Mouse (Mus musculus): ENCODE results near the gene Ift88.

Ift88 gene

DNA sequence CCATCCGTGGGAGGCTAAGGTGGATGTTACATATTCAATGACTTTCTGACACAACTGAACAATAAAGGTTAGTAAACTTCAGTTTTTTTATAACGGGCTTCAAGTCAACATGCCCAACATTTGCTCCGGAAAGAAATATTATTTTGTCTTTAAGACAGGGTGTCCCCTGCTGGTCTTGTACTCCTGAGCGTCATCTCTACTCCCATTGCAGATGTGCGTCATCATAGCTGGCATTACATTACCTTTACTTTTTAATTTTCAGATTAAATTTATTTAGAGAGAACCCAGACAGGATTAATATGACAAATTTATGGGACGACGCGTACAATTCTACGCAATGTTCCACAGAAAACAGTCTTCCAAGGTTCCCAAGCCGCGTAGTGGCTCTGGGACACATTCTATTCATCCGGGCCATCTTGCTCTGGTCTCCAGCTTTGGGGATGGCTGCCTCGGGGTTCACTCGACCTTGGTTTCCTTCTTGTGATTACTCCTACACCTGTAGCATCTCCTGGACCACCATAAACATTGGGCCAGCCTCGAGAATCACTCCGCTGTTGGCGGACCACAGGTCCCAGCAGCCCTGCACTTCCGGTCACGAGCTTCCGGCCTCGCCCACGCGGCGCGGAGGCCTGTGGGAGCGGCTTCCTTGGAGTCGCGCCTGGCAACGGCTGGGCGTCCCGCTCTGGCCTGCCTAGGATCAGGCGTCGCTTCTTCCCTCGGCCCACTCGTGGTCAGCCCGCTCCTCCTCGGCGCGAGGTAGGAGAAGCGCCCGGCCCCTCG, at the start of gene Ift88:
TSS of gene Ift88 (plus strand) at position 631 of the 780 bp plus-strand sequence.
- DNase-seq = peak; percentile 95

DNA sequence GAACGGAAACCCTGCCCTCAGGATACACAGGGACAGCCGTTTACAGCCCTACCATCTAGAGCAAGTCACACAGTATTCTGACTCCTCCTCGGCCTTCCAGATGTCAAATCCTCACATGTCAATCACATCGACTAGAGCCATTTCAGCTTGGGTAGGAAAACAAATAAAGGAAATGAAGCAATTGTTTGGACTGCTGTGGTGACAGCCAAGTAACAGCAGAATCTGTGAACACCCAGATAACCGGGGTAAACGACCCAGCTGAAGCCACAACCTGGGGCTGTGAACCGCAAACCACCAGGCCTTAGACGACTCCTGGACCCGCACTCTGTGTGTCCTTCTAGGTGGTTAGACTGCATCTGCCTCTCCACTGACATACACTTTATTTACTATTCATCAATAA, 48.7 kb upstream of the Ift88 start:
- DNase-seq = no peak

DNA sequence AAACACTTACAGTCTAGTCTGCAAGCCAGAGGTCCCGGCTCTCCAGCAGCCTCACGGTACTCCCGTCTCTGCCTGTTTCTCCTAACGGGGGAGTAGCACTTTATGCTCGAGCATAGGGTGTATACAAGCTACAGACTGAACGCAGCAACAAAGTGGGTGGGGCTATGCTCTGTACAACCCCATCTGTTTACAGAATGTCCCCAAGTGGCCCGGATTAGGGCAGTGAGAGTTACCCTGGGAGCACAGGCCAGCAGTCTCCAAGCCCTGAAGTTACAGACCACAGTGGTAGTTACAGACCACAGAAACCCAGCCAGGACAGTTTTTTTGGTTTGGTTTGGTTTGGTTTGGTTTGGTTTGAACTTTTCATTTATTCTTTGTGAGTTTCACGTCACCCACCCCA, 47.8 kb upstream of the Ift88 start:
- no peak for DNase-seq

DNA sequence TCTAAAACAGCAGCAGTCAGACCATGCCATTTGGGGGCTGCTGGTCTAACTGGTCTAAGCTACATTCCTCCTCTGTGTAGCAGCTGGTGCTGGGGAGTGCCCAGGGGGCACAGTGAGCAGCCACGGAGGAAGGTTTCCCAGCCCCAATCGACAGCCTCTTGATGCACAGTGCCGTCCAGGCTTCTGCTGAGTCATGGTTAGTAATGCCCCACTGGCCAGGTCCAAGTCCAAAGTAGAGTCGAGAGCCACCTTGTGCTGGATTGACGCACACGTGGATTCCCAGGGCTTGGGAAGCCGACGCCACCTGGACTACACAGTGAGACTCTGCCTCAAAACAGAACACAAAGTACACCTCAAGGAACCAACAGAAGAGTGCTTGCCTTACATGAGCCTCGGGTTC, 46.9 kb upstream of the Ift88 start:
- no peak for DNase-seq

DNA sequence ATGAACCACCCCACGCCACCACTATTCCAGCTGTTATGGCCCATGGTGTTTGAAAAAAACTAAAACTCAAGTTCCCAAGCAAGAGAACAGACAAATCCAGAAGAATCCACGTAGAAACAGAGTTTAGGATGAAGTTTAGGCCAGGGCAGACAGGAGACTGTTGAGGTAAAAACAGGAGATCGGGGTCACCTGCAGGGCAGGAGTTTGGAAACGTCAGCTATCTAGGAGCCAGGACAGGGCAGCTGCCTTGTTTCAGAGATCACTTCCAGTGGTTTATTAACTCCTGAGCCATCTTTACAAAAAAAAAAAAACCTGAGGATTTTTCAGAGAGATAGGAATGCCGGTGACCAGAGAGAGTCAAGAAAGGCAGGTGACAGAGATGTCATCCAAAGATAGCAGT, 46.3 kb upstream of the Ift88 start:
- DNase-seq = no peak

DNA sequence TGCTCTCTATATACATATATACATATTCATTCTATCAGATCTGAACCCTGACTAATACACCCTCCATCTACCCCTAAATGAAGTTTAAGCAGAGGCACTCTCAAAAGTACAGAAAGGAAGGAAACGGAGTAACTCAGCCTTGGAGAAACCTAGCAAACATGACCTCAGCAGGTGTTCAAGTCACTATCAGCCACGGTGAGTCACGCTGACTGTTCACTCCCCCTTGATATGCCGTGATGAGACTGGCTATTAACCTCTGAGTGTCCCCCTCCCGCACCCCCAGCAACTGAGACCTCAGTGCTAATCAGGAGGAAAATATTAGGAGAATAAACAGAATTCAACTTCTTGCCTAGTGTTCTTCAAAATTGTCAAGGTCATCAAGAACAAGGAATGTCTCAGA, 38.2 kb upstream of the Ift88 start:
- no peak for DNase-seq

DNA sequence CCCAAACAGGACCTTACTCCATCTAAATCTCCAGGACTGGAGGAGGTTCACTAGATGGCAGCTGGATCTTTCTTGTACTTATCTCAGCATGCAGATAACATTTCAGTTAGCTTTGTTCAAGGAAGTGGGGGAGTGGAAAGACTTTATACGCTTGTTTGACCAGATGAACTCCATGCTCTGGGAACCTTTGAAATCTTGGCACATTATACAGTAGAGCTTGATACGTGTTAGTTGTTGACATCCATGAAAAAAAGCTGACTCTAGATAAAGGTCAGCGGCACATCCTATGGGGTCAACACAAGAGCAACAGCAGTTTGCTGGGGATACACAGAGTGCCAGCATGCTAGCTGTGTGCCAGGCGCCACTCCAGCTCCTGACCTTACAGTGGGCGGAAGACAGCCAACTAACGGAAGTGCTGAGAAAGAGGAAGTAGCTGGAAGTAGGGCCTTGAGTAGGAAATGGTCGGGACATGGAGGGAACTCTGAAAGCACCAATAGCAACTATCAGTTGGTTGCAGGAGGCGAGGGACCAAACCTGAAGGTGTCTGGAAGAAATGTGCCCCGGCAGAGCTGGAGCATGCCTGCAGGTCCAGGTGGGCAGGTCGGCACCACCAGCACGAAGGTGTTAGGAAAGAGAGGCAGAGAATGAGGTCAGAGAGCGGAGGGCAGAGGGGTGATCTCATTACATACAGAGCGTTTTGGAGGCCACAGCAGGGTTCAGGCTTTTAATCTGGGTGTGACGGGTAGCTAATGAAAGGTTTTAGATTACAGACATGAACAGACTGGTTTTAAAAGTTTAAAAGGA, 36.9 kb upstream of the Ift88 start:
- peak; percentile 49 for DNase-seq

DNA sequence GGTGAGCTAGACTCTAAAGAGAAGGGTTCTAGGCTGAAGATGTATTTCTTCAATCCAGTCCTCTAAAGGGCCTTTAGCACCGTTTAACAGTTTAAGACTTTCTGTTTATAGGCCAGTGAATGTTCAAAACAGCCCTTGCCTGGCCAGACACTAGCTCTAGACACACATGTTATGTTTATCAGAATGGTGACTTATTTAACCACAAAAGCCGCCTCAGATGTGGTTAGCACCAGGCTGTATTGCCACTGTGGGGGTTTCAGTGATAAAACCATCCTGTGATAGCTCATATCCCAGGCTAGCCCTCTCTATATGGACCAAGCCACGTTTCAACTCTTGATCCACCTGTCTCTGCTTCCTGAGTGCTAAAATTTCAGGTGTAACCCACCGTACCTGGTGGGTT, 32.2 kb upstream of the Ift88 start:
- no peak for DNase-seq

DNA sequence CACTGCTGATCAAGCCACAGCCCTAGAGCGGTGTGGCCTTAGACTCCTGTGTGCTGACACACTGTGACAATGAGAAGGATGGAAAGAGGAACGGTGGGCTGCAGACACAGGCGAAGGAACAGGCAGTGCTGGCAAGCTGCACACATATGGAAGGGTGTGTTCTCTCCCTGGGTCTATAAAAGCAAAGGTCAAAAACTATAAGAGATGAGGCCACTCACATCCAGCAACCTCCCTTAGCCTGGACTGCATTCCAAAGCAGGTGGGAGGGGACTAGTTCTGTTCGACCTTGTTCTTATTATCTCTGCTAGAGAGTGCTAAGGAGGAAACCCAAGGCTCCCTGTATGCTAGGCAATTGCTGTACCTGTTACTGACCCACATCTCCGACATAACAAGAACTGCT, 31.6 kb upstream of the Ift88 start:
- DNase-seq = no peak

DNA sequence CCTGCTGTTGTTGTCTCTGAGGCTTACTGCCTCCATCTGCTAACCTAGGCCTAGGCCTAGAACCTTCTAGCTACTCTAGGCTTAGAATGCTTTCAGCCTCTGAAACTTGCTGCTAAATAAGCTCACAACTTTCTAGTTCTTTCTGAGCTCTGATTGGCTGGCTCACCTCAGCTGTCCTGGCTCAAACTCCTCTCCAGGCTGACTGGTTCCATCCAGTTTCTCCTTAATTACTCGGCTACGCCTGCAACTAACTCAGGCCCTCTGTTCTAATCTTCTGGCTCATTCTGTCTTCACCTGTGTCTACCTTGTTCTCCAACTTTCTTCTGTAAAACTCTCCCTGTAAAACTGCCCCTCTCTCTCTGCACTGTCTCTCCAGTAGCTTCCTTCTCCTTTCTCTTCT, 28.4 kb upstream of the Ift88 start:
- no peak for DNase-seq

DNA sequence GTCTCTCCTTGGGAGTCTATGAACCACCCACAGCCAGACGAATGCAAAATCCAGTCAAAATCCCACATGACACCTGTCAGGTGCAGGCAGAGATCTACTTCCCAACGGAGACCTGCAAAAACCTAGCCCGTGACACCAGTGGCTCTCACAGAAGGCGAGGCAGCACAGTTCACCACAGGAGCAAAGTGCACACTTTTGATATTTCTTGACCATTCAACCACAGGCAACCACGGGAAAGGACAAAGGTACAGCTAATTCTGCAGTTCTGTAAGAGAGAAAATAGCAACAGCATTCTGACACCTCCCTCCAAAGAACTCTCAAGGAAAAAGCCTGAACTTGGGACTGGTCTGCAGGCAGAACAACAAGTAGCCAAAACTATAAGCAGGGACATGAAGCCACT, 26.6 kb upstream of the Ift88 start:
- no peak for DNase-seq

DNA sequence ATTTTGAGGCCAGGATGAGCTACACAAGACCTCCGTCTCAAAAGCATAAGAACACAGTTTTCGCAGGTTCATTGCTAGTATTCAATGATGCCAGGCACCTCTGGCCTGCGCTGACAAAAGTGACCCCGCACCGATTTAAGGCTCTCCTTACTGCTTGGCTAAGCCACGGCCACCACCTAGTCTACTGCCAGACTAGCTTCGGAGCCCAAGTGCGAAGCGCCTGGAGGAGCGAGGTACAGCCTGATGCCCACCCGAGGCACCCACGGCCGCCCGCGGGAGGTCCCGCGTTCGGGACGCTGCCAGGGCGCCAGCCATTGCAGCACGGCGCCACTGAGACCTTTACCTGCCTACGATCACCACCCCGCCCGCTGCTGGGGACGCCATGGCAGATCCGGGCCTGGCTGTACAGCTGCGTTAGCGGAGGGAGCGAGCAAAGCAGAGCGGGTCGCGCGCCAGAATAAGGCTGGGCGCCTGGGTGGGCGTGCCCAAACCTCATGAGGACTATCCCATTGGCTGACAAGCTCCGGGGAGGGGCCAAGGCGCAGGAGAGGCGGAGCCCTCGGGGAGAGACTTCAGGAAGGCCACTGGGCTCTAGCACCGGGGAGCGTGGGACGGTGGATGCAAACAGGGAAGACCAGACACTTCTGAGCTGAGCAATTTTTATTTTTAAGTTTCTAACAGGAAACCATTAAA, 25.7 kb upstream of the Ift88 start, which contains the start of gene Cryl1:
TSS of gene Cryl1 (minus strand) at position 465 of the 693 bp plus-strand sequence.
- peak; percentile 95 for DNase-seq

DNA sequence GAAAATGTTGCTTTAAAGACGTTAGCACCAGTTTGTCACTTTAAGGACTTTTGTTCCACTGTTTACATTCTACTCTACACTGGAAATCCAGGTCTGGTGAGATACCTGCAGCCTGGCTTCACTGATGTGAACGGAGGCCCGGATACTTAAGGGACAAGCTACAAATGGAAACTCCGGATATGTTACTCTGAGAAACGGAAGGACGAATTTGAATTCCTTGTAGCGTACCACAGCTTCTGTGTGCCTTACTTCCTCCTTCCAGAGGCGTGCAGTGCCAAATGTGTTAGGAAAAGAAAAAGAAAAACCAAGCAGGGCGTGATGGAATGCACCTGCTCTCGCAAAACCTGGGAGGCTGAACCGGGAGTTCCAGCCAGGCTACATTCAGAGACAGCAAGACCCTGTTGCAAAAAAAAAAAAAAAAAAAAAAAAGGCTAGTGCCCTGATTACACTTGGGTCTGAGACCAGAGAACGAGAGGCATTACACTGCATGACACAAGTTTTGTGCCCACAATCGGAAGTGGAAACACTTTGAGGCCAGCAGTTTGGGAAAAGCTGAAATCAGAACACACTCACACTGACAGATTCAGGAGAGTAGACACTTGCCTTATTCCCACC, 24.9 kb upstream of the Ift88 start:
- no peak for DNase-seq

DNA sequence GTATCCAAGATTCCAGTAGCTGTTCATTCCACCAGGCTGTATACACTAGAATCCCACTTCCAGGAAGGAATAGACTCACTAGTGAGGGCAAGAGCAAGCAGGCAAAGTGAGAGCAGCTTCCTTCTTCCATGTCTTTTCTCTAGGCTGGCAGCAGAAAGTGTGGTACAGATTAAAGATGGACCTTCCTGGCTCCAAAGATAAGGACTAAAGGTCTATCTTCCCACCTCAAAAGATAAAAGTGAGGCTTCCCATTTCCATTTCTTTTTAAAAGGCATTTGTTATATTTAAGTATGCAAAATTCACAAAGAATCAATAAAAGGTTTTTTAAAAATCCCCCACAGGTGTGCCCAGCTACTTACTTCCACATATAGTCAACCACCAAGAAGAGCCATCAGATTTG, 21.0 kb upstream of the Ift88 start:
- DNase-seq = no peak

DNA sequence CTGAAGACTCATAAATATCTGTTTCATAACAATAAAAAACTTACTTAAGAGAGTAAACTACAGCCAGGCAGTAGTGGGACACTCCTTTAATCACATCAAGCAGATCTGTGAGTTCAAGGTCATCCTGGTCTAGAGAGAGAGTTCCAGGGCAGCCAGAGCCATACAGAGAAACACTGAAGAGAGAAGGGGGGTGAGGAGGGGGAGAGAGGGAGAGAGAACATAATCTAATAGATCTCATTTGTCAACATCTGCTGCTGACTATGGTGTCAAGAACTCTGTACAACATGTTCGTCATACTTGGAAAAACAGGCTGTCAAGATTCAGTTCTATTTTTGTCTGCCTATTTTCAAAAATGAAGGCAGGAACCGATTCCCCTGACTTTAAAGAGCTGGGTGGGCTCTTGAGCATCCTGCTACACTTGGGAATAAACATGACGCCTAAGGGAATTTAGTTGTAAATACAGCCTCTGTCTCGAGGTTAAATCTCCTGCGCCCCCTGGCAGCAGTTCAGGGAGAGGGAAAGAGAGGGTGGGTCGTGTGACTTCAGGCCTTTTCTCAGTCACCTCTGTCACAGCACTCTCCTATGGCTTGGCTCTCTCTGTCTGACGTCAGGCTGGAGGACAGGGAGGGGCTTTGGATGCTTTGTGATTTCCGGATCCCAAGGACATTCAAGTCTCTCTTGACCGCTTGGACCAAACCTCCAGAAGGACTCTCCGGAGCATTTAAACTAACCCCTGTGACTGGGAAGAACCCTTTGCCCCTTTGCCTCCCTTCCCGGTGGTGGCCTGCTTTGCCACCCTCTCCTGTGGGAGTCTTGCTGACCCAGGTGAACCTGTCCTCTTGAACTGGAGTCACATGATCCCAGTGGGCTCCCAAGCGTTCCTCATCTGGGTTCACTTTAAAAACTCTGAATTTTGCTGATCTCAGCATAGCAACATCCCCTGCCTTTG, 16.5 kb upstream of the Ift88 start:
- no peak for DNase-seq

DNA sequence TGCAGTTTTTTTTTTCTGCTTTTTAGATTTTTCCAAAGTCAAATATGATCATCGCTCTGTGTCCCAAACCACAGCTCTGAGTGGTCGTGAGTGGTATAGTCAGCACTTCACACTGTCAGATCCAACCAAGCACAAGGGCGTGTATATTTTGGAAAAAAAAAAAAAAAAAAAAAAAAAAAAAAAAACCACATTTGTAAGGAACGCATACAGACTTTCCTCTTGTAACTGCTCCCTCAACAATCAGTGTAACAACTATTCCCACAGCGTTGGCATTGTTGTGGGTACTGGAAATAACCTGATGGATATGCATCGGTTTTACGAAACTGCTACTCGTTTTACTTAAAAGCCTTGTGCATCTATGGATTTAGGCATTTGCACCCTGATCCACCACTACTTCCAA, 15.8 kb upstream of the Ift88 start:
- DNase-seq = no peak

DNA sequence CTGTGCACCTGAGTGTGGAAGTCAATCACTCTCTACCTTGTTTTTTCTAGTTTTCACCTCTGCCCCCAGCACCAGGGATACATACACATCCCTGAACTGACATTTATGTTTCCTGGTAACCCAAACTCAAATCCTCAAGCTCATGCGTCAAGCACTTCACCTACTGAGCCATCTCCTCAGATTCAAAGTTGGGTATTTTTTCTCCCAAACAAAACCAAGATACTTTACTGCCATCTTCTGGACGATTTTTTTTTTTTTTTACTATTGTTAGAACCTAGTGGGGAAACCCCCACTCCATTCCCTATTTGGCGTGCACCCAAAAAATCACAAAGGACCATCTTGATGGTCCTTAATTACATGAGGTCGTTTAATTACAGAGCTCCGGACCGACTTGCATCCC, 14.8 kb upstream of the Ift88 start:
- no peak for DNase-seq

DNA sequence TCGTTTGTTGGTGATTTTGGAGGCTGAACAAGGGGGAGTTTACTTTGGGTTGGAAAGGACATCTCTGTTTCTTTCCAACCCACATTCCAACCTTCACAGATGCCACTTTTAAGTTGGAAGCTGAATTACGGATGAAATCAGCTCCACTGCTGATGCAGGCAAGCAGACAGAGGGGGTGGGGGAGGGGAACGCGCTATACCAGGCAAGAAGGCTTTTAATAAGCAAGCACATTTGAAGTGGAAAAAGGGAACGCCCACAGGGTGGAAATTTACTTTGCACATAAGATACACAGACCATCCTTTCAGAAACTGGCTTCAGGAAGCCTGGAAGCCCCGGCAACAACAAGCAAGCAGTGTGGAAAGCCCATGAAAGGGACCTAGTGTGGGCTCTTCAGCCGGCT, 11.7 kb upstream of the Ift88 start:
- peak; percentile 37 for DNase-seq

DNA sequence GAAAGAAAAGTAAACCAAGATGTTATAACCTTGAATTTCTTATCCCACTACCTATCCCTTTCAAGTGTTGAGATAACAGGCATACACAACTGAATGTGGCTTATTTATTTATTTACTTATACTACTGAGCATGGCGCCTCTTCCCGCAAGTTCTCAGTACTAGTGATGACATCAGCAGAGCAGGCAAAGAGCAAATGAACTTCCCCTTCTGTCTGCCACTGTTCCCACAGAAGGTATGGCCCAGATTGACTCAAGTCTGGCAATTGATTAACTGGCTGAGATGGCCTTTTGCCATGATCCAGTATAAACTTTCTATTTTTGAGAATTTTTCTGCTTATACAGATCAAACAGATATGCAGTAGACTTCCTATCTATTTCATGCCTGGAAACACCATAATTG, 6.7 kb upstream of the Ift88 start:
- DNase-seq = no peak

DNA sequence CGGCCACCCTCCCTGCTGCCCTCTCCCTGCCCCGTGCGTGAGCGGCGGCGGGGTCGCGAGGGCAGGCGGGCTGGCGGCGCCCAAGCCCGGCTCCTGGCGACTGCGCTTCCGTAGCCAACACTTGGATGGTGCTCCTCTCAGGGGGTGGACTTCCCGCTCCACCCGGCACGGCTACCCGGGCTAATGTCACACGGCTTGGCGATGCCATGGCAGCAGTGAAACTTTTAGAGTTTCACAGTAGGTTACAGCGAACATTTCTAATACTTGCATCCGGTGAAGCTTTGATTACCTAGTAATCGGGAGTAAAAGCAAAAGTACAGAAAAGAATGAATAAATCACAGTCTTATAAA, 325 bp downstream of the Ift88 start:
- DNase-seq = no peak

DNA sequence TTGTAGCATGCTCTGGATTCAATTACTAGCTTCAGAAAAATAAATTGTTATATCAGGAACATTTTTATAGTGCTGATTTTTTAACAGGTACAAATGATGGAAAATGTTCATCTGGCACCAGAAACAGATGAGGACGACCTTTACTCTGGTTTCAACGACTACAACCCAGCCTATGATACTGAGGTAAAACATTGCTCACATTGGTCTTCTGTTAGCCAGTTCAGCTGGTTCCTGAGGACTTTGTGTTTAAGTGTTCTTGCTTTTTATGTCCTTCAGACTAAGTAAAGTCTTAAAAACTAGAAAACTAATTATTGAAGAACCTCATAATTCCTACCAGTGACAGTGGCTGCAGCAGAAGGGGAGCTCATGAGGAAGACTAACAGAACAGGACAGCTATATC, 6.6 kb downstream of the Ift88 start:
- DNase-seq = no peak

DNA sequence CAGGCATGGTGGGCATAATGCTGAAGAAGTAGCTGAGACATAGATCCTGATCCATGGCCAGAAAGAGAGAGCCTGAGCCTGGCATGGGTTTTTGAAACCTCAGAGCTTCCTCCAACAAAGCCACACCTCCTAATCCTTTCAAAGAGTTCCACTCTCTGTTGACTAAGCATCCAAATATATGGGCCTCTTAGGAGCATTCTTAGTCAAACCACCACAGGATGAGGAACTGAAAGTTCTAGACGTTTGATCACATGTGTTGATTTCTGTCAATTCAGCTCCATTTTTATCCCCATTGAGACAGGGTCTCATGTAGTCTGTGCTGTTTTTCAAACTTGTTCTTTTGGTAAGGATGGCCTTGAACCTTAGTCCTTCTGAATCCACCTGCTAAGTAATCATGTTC, 28.7 kb downstream of the Ift88 start:
- DNase-seq = no peak
